Mouse (Mus musculus) granulocyte monocyte progenitor cell, adult 5-6 weeks (primary cell): ENCODE results near the gene Six1. TPM values are rescaled to one million over a fixed set of nuclear protein-coding genes. Genes with fewer than 3 reads are reported as not detected.

Experiments
- total RNA-seq, 2 experiments: library from RNA; stranded (forward) in 1 of 2; stranded (reverse) in 1 of 2; fragments of 200-712, 200-1000 nt in 1 of 2; fragments of >200 nt in 1 of 2; fragmentation: Nextera tagmentation in 1 of 2; gene quantifications; 2 replicates each; pipeline ENCODE4 v1.2.3; 2014 to 2017

Gene Six1
- total RNA-seq, 2 experiments from 2014 or later: not detected

Other genes with a start within 250 kb of the Six1 start
- not detected in 2 replicates for gene Six6, start 114.0 kb downstream of the Six1 start, total RNA-seq (2014; fragmentation: Nextera tagmentation)
- gene Six6, start 114.0 kb downstream of the Six1 start, total RNA-seq (2017): not detected in 2 replicates
- gene 4930447C04Rik, start 113.1 kb downstream of the Six1 start, total RNA-seq (2014; fragmentation: Nextera tagmentation): 0.60 TPM in 1 of 2 replicates, not detected in the other
- gene 4930447C04Rik, start 113.1 kb downstream of the Six1 start, total RNA-seq (2017): 1.3 and 8.6 TPM in 2 replicates
- not detected in 2 replicates for gene Six4, start 59.6 kb upstream of the Six1 start, total RNA-seq (2014; fragmentation: Nextera tagmentation)
- not detected in 2 replicates for gene Six4, start 59.6 kb upstream of the Six1 start, total RNA-seq (2017)
- gene Mnat1, start 69.8 kb upstream of the Six1 start, total RNA-seq (2014; fragmentation: Nextera tagmentation): 13.5 and 28.0 TPM in 2 replicates
- 34.0 and 44.5 TPM in 2 replicates for gene Mnat1, start 69.8 kb upstream of the Six1 start, total RNA-seq (2017)
- gene Trmt5, start 232.8 kb upstream of the Six1 start, total RNA-seq (2014; fragmentation: Nextera tagmentation): 28.0 and 29.2 TPM in 2 replicates
- 29.9 and 33.0 TPM in 2 replicates for gene Trmt5, start 232.8 kb upstream of the Six1 start, total RNA-seq (2017)
- gene Slc38a6, start 232.9 kb upstream of the Six1 start, total RNA-seq (2014; fragmentation: Nextera tagmentation): 10.8 and 14.5 TPM in 2 replicates
- 2.8 and 3.1 TPM in 2 replicates for gene Slc38a6, start 232.9 kb upstream of the Six1 start, total RNA-seq (2017)